In genomic region chr11:94732773-94733172, GRCm38 (mm10) we compare ENCODE assay signal across 8 mouse cellular contexts. TPM values are rescaled to one million over a fixed set of nuclear protein-coding genes. Genes with fewer than 3 reads are reported as not detected.
A peak's percentile ranks its signal among the peaks of the same experiment; 100 is the strongest.
DNase-seq lines count a peak whose midpoint lies in the region; ATAC-seq and TF ChIP-seq lines count a peak whose summit lies in the region.

No protein-coding gene starts in this region.

- peak; percentile 43 for TF ChIP-seq CTCF in left cerebral cortex, adult 2 months (IDR thresholded peaks at IDR 0.05)

- no peaks in the 10 kb centered on the region for H3K27me3 ChIP-seq in forebrain, embryonic 16.5 days (replicated peaks; ENCODE audit: control insufficient read depth, insufficient read depth, low read length)
- H3K27me3 ChIP-seq in forebrain, embryonic 15.5 days, result no peaks in the 10 kb centered on the region

- no peak overlapping the region for H3K27ac ChIP-seq in left cerebral cortex, adult 2 months
- no peak overlapping the region for H3K27ac ChIP-seq in forebrain, embryonic 16.5 days (ENCODE audit: low read length)
- H3K27ac ChIP-seq in forebrain, embryonic 15.5 days (replicated peaks), result no peak overlapping the region

- peak; percentile 29; the same call in 1 of the 2 replicates for ATAC-seq in erythroblast, adult 5-6 weeks (replicated peaks; ENCODE audit: low FRiP score, poor library complexity, severe bottlenecking)
- ATAC-seq in forebrain, embryonic 16.5 days, result no peak
- ATAC-seq in forebrain, embryonic 15.5 days (replicated peaks), result no peak

- no peaks in the 10 kb centered on the region for H3K36me3 ChIP-seq in forebrain, embryonic 16.5 days (ENCODE audit: control insufficient read depth, insufficient read depth)
- no peaks in the 10 kb centered on the region for H3K36me3 ChIP-seq in forebrain, embryonic 15.5 days

- no peak overlapping the region for H3K9ac ChIP-seq in forebrain, embryonic 16.5 days (replicated peaks; ENCODE audit: low read depth, low read length)
- no peak overlapping the region for H3K9ac ChIP-seq in forebrain, embryonic 15.5 days (replicated peaks)

- WGBS in forebrain, embryonic 16.5 days, result 43% methylated on average over 8 of the region's 8 CpGs
- WGBS in forebrain, embryonic 15.5 days, result 44% methylated on average over 8 of the region's 8 CpGs

- H3K4me1 ChIP-seq in forebrain, embryonic 16.5 days (replicated peaks; ENCODE audit: control insufficient read depth, insufficient read depth, low read length), result no peaks in the 10 kb centered on the region
- H3K4me1 ChIP-seq in forebrain, embryonic 15.5 days, result no peaks in the 10 kb centered on the region

- intact Hi-C loops in left cerebral cortex, adult 2 months (cut with DNase I), result no loop called here
- intact Hi-C loops in left cerebral cortex, postnatal 4 days (cut with DNase I), result loop anchor here (5.0 kb wide), 1 partner anchor 205 kb away; the partner anchor contains the start of gene Col1a1

- H3K9me3 ChIP-seq in forebrain, embryonic 16.5 days (ENCODE audit: control insufficient read depth, low read length), result no peaks in the 10 kb centered on the region
- no peaks in the 10 kb centered on the region for H3K9me3 ChIP-seq in forebrain, embryonic 15.5 days

- H3K4me3 ChIP-seq in left cerebral cortex, adult 2 months, result no peak overlapping the region
- no peak overlapping the region for H3K4me3 ChIP-seq in forebrain, embryonic 16.5 days (replicated peaks; ENCODE audit: low read length)
- no peak overlapping the region for H3K4me3 ChIP-seq in forebrain, embryonic 15.5 days

- no peak for DNase-seq in left cerebral cortex, adult 2 months (ENCODE audit: extremely low spot score in 1 of 2, low spot score in 2 of 2)
- no peak for DNase-seq in left cerebral cortex, postnatal 4 days
- DNase-seq in R1 (ENCODE audit: low read depth, low spot score), result peak; percentile 92
- peak; percentile 34 for DNase-seq in lung, postnatal 10 days
- no peak for DNase-seq in ovary, adult 18-20 months (ENCODE audit: low spot score)

- no peak overlapping the region for H3K4me2 ChIP-seq in forebrain, embryonic 16.5 days (ENCODE audit: low read length)
- H3K4me2 ChIP-seq in forebrain, embryonic 15.5 days (replicated peaks), result no peak overlapping the region

RNA-seq across cellular contexts. Expression of gene Cdc34b, which starts 8.8 kb away (rescaled TPM):
- under 1 TPM in 1 of 2 experiments, not detected in 1; 0.58 TPM for total RNA-seq in left cerebral cortex, adult 2 months (2021)
- total RNA-seq in left cerebral cortex, postnatal 4 days (2021), result not detected
- total RNA-seq in erythroblast, adult 5-6 weeks (2015; ENCODE audit: low replicate concordance), result not detected in 2 replicates
- total RNA-seq in erythroblast, adult 5-6 weeks (2017; ENCODE audit: low replicate concordance), result not detected in 2 replicates
- not detected in 2 replicates for polyA plus RNA-seq in forebrain, embryonic 16.5 days (2015; fragmentation: Nextera tagmentation; extraction: Ambion mirVana)
- 0.15 TPM in 1 of 2 replicates, not detected in the other for polyA plus RNA-seq in forebrain, embryonic 15.5 days (2015; fragmentation: Nextera tagmentation; extraction: Ambion mirVana)

RNA-seq across cellular contexts. Expression of gene Gm11541, which starts 28.5 kb away (rescaled TPM):
- total RNA-seq in left cerebral cortex, adult 2 months (2021), result not detected
- total RNA-seq in left cerebral cortex, postnatal 4 days (2021), result not detected
- total RNA-seq in erythroblast, adult 5-6 weeks (2015; ENCODE audit: low replicate concordance), result not detected in 2 replicates
- total RNA-seq in erythroblast, adult 5-6 weeks (2017; ENCODE audit: low replicate concordance), result not detected in 2 replicates
- not detected in 2 replicates for polyA plus RNA-seq in forebrain, embryonic 16.5 days (2015; fragmentation: Nextera tagmentation; extraction: Ambion mirVana)
- not detected in 2 replicates for polyA plus RNA-seq in forebrain, embryonic 15.5 days (2015; fragmentation: Nextera tagmentation; extraction: Ambion mirVana)

RNA-seq across cellular contexts. Expression of gene Tmem92, which starts 49.7 kb away (rescaled TPM):
- total RNA-seq in left cerebral cortex, adult 2 months (2021), result not detected
- total RNA-seq in left cerebral cortex, postnatal 4 days (2021), result under 1 TPM in 1 of 2 experiments, not detected in 1; 0.30 TPM
- total RNA-seq in erythroblast, adult 5-6 weeks (2015; ENCODE audit: low replicate concordance), result not detected in 2 replicates
- not detected in 2 replicates for total RNA-seq in erythroblast, adult 5-6 weeks (2017; ENCODE audit: low replicate concordance)
- polyA plus RNA-seq in forebrain, embryonic 16.5 days (2015; fragmentation: Nextera tagmentation; extraction: Ambion mirVana), result not detected in 2 replicates
- polyA plus RNA-seq in forebrain, embryonic 15.5 days (2015; fragmentation: Nextera tagmentation; extraction: Ambion mirVana), result 0.13 TPM in 1 of 2 replicates, not detected in the other

RNA-seq across cellular contexts. Expression of gene Xylt2, which starts 55.5 kb away (rescaled TPM):
- total RNA-seq in left cerebral cortex, adult 2 months (2021), result 10 to 100 TPM; 25.4 to 26.0 TPM
- 10 to 100 TPM; 16.2 to 18.7 TPM for total RNA-seq in left cerebral cortex, postnatal 4 days (2021)
- total RNA-seq in erythroblast, adult 5-6 weeks (2015; ENCODE audit: low replicate concordance), result not detected in 2 replicates
- 0.26 and 0.56 TPM in 2 replicates for total RNA-seq in erythroblast, adult 5-6 weeks (2017; ENCODE audit: low replicate concordance)
- 8.1 and 8.2 TPM in 2 replicates for polyA plus RNA-seq in forebrain, embryonic 16.5 days (2015; fragmentation: Nextera tagmentation; extraction: Ambion mirVana)
- 9.3 and 11.7 TPM in 2 replicates for polyA plus RNA-seq in forebrain, embryonic 15.5 days (2015; fragmentation: Nextera tagmentation; extraction: Ambion mirVana)

Comparison
In these comparisons a context has a peak if more than half of its experiments do, and no peak if none do; other contexts are left out.
1. DNase-seq: peak in R1 (single experiment) and lung, postnatal 10 days (single experiment); none in left cerebral cortex, adult 2 months (0 of 2), left cerebral cortex, postnatal 4 days (single experiment) and ovary, adult 18-20 months (single experiment).